In genomic region chr9:53066428-53066827, GRCm38 (mm10) we compare ENCODE assay signal across 12 mouse cellular contexts.
A peak's percentile ranks its signal among the peaks of the same experiment; 100 is the strongest.
DNase-seq lines count a peak whose midpoint lies in the region; ATAC-seq and TF ChIP-seq lines count a peak whose summit lies in the region.
"Had no signal": no experiment of that assay in that cellular context is flagged by ENCODE, and none has a peak within 500 bp of the region (broad histone marks: within the 10 kb centered on the region; RNA-seq: fewer than 3 reads in every experiment).

No protein-coding gene starts in this region.

- H3K4me2 ChIP-seq in stomach, embryonic 14.5 days (replicated peaks; ENCODE audit: low read depth, low read length) = no peak overlapping the region

- no peak for TF ChIP-seq POLR2A in kidney, adult 2 months (IDR thresholded peaks at IDR 0.05; ENCODE audit: low read depth, low read length)

- H3K4me3 ChIP-seq in kidney, adult 2 months (ENCODE audit: insufficient read depth, low read depth, low read length) = no peak overlapping the region
- H3K4me3 ChIP-seq in stomach, embryonic 14.5 days (ENCODE audit: low read depth, low read length) = no peak overlapping the region
- H3K4me3 ChIP-seq: erythroblast, embryonic 14.5 days had no signal

- peak; percentile 50 for DNase-seq in gastrocnemius, adult 18-20 months (ENCODE audit: low spot score)
- DNase-seq in gastrocnemius, postnatal 36 days = no peak
- peak; percentile 8 for DNase-seq in kidney, adult 2 months
- no peak for DNase-seq in kidney, adult 9 months
- DNase-seq in embryo, embryonic 11 days = peak; percentile 29
- no peak for DNase-seq in cerebellum, adult 18-20 months
- DNase-seq: cerebellum, postnatal 36 days; layer of hippocampus, adult 9-11 months; thymus, adult 2 months had no signal

- H3K36me3 ChIP-seq in kidney, adult 2 months (ENCODE audit: control insufficient read depth, insufficient read depth, low read length) = no peaks in the 10 kb centered on the region
- no peaks in the 10 kb centered on the region for H3K36me3 ChIP-seq in stomach, embryonic 14.5 days (ENCODE audit: control insufficient read depth, insufficient read depth, low read length)

- H3K9me3 ChIP-seq in stomach, embryonic 14.5 days (ENCODE audit: control insufficient read depth, low read depth, low read length) = no peaks in the 10 kb centered on the region; the same call in 1 of the 2 replicates

- H3K27ac ChIP-seq in kidney, adult 2 months (ENCODE audit: insufficient read depth, low read depth, low read length) = no peak overlapping the region
- no peak overlapping the region for H3K27ac ChIP-seq in stomach, embryonic 14.5 days (ENCODE audit: low read length)

- TF ChIP-seq CTCF in kidney, adult 2 months (conservative IDR thresholded peaks at IDR 0.05; ENCODE audit: insufficient read depth, insufficient read length, low read depth, low read length) = no peak

- ATAC-seq in stomach, embryonic 14.5 days (ENCODE audit: insufficient number of reproducible peaks, insufficient read depth, low FRiP score, low read depth) = 0 out of 2 replicates have a peak, but pooled peaks have one; percentile 33
- ATAC-seq: intestine, embryonic 16.5 days had no signal

- no peak overlapping the region for H3K9ac ChIP-seq in stomach, embryonic 14.5 days (replicated peaks; ENCODE audit: low read depth, low read length)

- no peaks in the 10 kb centered on the region for H3K4me1 ChIP-seq in kidney, adult 2 months (ENCODE audit: control insufficient read depth, insufficient read depth, low read length)
- no peaks in the 10 kb centered on the region for H3K4me1 ChIP-seq in stomach, embryonic 14.5 days (ENCODE audit: control insufficient read depth, insufficient read depth, low read length)

- H3K27me3 ChIP-seq in kidney, adult 2 months (replicated peaks; ENCODE audit: control insufficient read depth, insufficient read depth, low read length) = no peaks in the 10 kb centered on the region
- H3K27me3 ChIP-seq in stomach, embryonic 14.5 days (ENCODE audit: control insufficient read depth, insufficient read depth, low read length) = no peaks in the 10 kb centered on the region

- intact Hi-C loops in gastrocnemius, postnatal 36 days (cut with DNase I) = no loop called here

- 39% methylated on average over 4 of the region's 4 CpGs for WGBS in kidney, adult 2 months
- 22% methylated on average over 4 of the region's 4 CpGs for WGBS in stomach, embryonic 14.5 days

Comparison
In these comparisons a context has a peak if more than half of its experiments do, and no peak if none do; other contexts are left out.
1. DNase-seq: peak in gastrocnemius, adult 18-20 months (single experiment), kidney, adult 2 months (single experiment) and embryo, embryonic 11 days (single experiment); none in gastrocnemius, postnatal 36 days (0 of 2), kidney, adult 9 months (single experiment) and cerebellum, adult 18-20 months (0 of 2).